Mouse (Mus musculus): ENCODE data around the gene Slc5a4a. TPM values are rescaled to one million over a fixed set of nuclear protein-coding genes. Genes with fewer than 3 reads are reported as not detected.

Slc5a4a gene
- polyA plus RNA-seq (2012; rRNA removed): 2.5 and 4.0 TPM in 2 replicates

GRCm38 (mm10) chr10:76147278-76147677 is at the start of gene Slc5a4a:
Slc5a4a (plus strand) TSS chr10:76147451.

GRCm38 (mm10) chr10:76110861-76111260 is 36.4 kb upstream of the Slc5a4a start, which contains the start of gene Slc5a4b:
Slc5a4b (minus strand) TSS chr10:76110961.

GRCm38 (mm10) chr10:76237341-76238225 is 90.3 kb downstream of the Slc5a4a start, which contains the start of gene Prmt2:
Prmt2 (minus strand) TSS chr10:76237865.

Other genes starting within 250 kb of the Slc5a4a start
- gene Smarcb1, start 225.8 kb upstream of the Slc5a4a start, polyA plus RNA-seq (2012; rRNA removed): 79.8 and 80.7 TPM in 2 replicates
- gene Chchd10, start 214.3 kb upstream of the Slc5a4a start, polyA plus RNA-seq (2012; rRNA removed): 1,064 and 1,290 TPM in 2 replicates
- gene Mmp11, start 211.0 kb upstream of the Slc5a4a start, polyA plus RNA-seq (2012; rRNA removed): 410 and 417 TPM in 2 replicates
- 16.5 and 18.1 TPM in 2 replicates for gene Gm867, start 206.8 kb upstream of the Slc5a4a start, polyA plus RNA-seq (2012; rRNA removed)
- 83.7 and 92.0 TPM in 2 replicates for gene Vpreb3, start 204.4 kb upstream of the Slc5a4a start, polyA plus RNA-seq (2012; rRNA removed)
- gene Gm5134, start 192.9 kb upstream of the Slc5a4a start, polyA plus RNA-seq (2012; rRNA removed): 0.14 and 0.25 TPM in 2 replicates
- 18.8 and 24.1 TPM in 2 replicates for gene Zfp280b, start 114.8 kb upstream of the Slc5a4a start, polyA plus RNA-seq (2012; rRNA removed)
- 1.1 and 5.2 TPM in 2 replicates for gene Slc5a4b, start 36.5 kb upstream of the Slc5a4a start, polyA plus RNA-seq (2012; rRNA removed)
- gene Prmt2, start 90.4 kb downstream of the Slc5a4a start, polyA plus RNA-seq (2012; rRNA removed): 85.4 and 88.4 TPM in 2 replicates
- gene S100b, start 106.4 kb downstream of the Slc5a4a start, polyA plus RNA-seq (2012; rRNA removed): 4.9 and 11.9 TPM in 2 replicates
- gene Dip2a, start 197.8 kb downstream of the Slc5a4a start, polyA plus RNA-seq (2012; rRNA removed): 33.4 and 37.7 TPM in 2 replicates

Data from ovary, adult 2 months (tissue).